Mouse (Mus musculus) monocyte, adult 2 months (primary cell): ENCODE results near the gene Cox4i2.

Experiments
- DNase-seq, 2 experiments: peaks; one replicate each; pipeline ENCODE4 v3.0.0; 2022; ENCODE audit warnings: low spot score in 2 of 2, low read depth in 1 of 2

Gene Cox4i2

DNA sequence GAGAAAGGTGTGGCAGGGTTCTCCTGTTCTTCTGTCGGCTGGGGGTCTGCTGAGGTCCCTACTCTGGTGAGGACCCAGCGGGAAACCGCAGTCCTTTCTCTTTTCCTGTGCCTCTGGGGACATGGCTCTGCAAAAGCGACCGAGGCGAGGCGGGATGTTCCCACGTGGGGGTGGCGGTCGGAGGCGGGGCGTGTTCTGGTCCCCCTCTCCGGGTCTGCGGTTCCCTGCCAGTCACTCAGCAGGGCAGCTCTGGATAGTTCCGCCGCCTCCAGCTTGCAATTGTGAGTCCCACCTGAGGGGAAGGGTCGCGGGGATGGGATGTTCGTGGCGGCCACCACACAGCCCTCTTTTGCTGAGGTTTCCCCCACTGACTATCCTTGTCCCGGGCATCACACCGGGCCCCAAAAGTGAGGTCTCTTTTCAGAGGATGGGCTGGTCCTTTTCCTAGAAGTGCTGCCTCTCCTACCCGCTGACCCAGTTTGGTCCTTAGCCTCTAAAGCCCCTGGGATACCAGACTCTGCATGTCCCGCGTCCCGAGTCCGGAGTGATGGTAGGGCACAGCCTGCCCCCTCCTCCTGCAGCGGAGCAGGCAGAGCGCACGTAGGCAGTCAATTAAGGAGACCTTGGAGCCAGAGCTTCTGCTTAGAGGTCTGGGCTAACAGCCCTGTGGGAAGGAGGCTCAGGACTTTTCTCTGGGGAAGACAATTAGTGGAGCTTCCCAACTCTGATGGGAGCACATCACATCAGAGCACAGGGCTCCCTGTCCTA is at the start of gene Cox4i2:
Gene Cox4i2, plus strand, starts transcription at position 230 of the 768 bp plus-strand sequence.
- DNase-seq, result no peak

DNA sequence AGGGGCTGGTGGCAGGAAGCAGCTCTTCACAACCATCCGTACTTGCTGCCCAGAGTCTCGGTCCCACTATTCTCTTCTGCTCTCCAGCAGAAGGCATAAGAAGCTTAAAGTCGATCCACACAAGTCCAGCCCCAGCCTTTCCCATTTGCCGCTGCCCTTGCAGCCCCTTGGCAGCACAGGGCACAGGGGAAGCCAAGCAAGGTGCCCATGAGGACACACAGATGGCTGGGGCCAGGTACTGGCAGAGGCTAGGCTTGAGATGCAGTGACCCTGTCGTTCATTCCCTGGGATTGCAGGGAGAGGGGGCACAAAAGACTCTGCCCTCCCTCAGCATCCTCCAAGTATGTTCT is 49.7 kb upstream of the Cox4i2 start:
- no peak for DNase-seq

GRCm38 (mm10) chr2:152704811-152705370 is 49.1 kb upstream of the Cox4i2 start:
- no peak for DNase-seq

- DNase-seq, result no peak
These were observed 47.9 kb upstream of the Cox4i2 start for GRCm38 (mm10) chr2:152705993-152706571.

- DNase-seq, result no peak
These were observed 46.8 kb upstream of the Cox4i2 start for GRCm38 (mm10) chr2:152707186-152707585.

DNA sequence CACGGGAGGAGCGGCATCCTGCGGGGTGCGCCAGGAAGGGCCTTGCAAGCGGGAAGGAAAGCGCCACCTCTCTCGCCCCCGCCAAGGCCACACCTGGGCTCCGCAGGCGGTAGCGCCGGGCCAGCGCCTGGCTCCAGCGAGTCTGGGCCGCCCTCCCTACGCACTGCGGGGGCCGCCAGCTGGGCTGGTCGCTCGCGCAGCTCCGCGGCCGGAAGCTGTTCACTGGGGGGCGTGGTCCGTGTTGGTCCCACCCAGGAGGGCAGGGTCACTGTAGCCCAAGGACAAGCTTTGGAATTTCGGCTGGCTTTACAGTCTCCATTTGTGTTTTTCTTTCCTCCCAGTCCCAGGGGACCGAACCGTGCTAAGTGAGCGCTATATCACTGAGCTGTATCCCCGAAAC is 46.3 kb upstream of the Cox4i2 start:
- DNase-seq, result no peak

GRCm38 (mm10) chr2:152709066-152709465 is 44.9 kb upstream of the Cox4i2 start:
- DNase-seq, result no peak

GRCm38 (mm10) chr2:152716241-152716772 is 37.7 kb upstream of the Cox4i2 start:
- DNase-seq, result no peak

DNA sequence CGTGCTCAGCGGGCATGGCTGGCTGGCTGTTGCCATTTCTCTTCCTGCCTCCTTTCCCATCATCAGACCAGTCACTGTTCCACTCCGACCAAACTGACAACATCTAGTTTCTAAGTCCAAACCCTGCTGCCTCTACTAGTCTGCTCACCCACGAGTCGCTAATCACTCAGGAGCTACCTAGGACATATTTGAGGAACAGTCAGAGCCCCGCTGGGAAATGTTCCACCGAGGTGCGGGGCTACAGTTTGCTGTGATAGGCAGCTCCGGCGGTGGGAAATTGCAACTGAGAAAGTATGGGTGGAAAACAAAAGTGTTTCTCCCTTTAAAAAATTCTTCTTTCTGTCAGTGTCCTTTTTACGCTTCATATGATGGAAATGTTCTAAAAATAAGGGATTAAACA is 36.3 kb upstream of the Cox4i2 start:
- no peak for DNase-seq

GRCm38 (mm10) chr2:152718076-152718475 is 35.9 kb upstream of the Cox4i2 start:
- no peak for DNase-seq

GRCm38 (mm10) chr2:152723651-152724331 is 30.2 kb upstream of the Cox4i2 start:
- no peak for DNase-seq

DNA sequence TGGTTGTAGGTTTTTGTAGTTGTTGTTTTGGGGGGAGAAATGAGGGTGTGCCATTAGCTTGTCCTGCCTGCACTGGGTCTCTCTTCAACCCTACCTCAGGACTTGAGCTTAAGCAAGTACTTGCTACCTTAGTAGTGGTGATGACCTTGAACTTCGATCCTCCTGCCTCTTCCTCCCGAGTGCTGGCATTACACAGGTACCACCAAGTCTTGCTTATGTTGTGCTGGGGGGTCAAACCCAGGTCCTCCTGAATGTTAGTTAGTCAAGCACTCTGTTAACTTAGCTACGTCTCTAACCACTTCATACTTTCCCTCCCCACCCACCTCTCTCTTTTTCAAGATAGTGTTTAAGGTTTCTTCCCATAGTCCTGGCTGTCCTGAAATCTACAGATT is 29.6 kb upstream of the Cox4i2 start:
- no peak for DNase-seq

- no peak for DNase-seq
These were observed 28.7 kb upstream of the Cox4i2 start for GRCm38 (mm10) chr2:152725178-152725750.

DNA sequence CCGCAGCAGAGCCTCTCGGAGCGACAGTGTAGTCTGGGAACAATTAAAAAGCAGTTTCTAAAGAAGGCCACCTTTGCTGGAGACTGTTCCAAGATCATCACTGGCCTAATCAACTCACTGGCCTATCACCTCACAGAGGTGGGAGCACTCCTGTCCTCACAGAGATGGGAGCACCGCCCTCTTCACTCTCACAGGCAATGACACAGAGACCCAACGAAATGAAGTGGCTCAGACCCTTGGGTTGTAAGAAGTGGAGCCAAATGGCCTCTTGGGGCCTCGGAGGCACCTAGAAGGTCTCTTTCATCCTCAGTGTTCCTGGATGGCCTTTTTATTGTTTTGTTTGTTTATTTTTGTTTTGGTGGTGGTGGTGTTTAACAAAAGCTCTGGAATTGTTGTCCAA is 27.8 kb upstream of the Cox4i2 start:
- DNase-seq, result no peak

GRCm38 (mm10) chr2:152726751-152727335 is 27.1 kb upstream of the Cox4i2 start:
- DNase-seq, result no peak

DNA sequence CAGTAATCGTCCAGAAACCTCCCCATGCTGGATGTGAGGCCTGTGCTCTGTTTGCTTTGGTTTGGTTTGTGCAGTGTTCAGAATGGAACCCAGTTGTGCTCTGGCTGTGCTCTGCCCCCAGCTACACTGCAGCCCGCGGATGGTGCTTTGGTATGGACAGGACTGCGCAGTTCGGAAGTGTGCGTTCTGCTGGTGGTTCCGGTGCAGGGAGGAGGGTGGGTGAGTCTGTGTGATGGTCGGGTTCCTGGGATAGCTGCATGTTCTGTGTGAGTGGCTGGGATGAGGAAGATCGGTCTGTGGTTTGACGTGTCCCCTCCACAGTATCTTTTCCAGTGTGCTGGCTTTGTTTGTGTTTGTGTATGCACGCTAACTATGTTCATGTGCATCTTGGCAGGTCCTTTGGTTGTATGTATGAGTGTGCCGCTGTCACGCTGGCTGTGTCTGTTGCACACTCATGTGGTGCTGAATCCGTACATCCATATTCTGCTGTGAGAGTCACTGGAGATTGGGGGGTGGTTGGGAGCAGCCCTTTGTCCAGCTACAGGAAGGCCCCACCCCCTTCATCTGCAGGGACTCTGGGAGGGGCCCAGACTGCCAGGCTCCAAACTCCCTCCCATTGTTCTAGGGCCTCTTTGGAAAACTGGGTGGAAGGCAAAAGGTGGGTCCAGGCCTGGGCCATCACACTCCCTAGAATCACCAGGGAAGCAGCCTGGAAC is 26.0 kb upstream of the Cox4i2 start:
- no peak for DNase-seq

GRCm38 (mm10) chr2:152728594-152728993 is 25.4 kb upstream of the Cox4i2 start:
- no peak for DNase-seq

DNA sequence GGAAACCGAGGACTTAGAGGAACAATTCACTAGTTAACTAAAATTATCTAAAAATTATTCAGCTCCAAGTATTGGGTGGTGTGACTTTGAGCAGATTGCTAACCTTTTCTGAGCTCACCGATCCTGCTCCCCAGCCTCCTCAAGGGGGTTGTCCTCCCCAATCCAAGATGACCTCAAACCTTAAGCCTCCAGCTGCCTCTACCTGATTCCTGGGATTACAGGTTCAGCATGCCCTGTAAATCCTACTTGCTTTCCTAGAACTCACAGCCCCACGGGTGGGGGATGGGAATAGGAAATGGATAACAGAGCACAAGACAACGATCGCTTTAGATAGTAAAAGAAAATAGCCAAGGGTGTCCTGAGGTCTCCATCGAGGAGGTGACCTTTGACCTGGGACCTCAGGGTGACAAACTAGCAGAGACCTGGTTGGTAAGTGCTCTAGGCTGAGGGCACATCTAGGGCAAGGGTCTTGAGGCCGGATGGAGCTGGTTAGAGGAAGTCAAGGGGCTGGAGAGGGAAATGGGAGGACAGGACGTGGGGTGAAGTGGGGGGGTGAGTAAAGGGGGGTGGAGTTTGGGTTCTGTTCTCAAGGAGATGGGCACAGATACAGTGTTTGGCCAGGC is 24.8 kb upstream of the Cox4i2 start:
- no peak for DNase-seq

- no peak for DNase-seq
These were observed 24.3 kb upstream of the Cox4i2 start for GRCm38 (mm10) chr2:152729636-152730020.

GRCm38 (mm10) chr2:152733201-152733600 is 20.8 kb upstream of the Cox4i2 start:
- no peak for DNase-seq
